Mouse (Mus musculus) urinary bladder, adult 2 months (tissue): Measurements from ENCODE around the gene Mb21d2. TPM values are rescaled to one million over a fixed set of nuclear protein-coding genes. Genes with fewer than 3 reads are reported as not detected.

Experiments used
- DNase-seq: peaks from one replicate; pipeline ENCODE4 v3.0.0; 2022; ENCODE audit warnings: low spot score
- polyA plus RNA-seq: library from polyadenylated mRNA; depleted of rRNA; stranded (reverse); fragments of >200 nt; gene quantifications from 2 replicates; pipeline ENCODE4 v1.2.3, GENCODE M21; 2012

The Mb21d2 gene
- polyA plus RNA-seq, 1 experiment: 8.1 TPM

- DNase-seq: no peak
Observed at GRCm38 (mm10) chr16:28902620-28903565, 26.6 kb downstream of the Mb21d2 start.

- DNase-seq: no peak
Observed at GRCm38 (mm10) chr16:28899161-28899540, 30.3 kb downstream of the Mb21d2 start.

GRCm38 (mm10) chr16:28898509-28899160, 30.8 kb downstream of the Mb21d2 start:
- DNase-seq: no peak

GRCm38 (mm10) chr16:28896571-28896970, 32.9 kb downstream of the Mb21d2 start:
- no peak for DNase-seq

GRCm38 (mm10) chr16:28894872-28895271, 34.6 kb downstream of the Mb21d2 start:
- no peak for DNase-seq

- no peak for DNase-seq
Observed at GRCm38 (mm10) chr16:28893266-28893665, 36.2 kb downstream of the Mb21d2 start.

- DNase-seq: no peak
Observed at GRCm38 (mm10) chr16:28886201-28886745, 43.2 kb downstream of the Mb21d2 start.

GRCm38 (mm10) chr16:28885474-28885873, 44.0 kb downstream of the Mb21d2 start:
- DNase-seq: no peak

GRCm38 (mm10) chr16:28884661-28885060, 44.8 kb downstream of the Mb21d2 start:
- DNase-seq: no peak

- no peak for DNase-seq
Observed at GRCm38 (mm10) chr16:28883649-28884048, 45.8 kb downstream of the Mb21d2 start.

- DNase-seq: no peak
Observed at GRCm38 (mm10) chr16:28882687-28883428, 46.6 kb downstream of the Mb21d2 start.

- no peak for DNase-seq
Observed at GRCm38 (mm10) chr16:28881787-28882186, 47.7 kb downstream of the Mb21d2 start.

GRCm38 (mm10) chr16:28880756-28881155, 48.7 kb downstream of the Mb21d2 start:
- no peak for DNase-seq

GRCm38 (mm10) chr16:28880307-28880681, 49.2 kb downstream of the Mb21d2 start:
- no peak for DNase-seq

GRCm38 (mm10) chr16:28879636-28880306, 49.7 kb downstream of the Mb21d2 start:
- DNase-seq: no peak

GRCm38 (mm10) chr16:28877162-28877662, 52.3 kb downstream of the Mb21d2 start:
- DNase-seq: no peak

- DNase-seq: no peak
Observed at GRCm38 (mm10) chr16:28873404-28873895, 56.0 kb downstream of the Mb21d2 start.

- DNase-seq: no peak
Observed at GRCm38 (mm10) chr16:28870860-28871259, 58.6 kb downstream of the Mb21d2 start.

GRCm38 (mm10) chr16:28870456-28870855, 59.0 kb downstream of the Mb21d2 start:
- DNase-seq: no peak

- no peak for DNase-seq
Observed at GRCm38 (mm10) chr16:28868864-28869263, 60.6 kb downstream of the Mb21d2 start.
